Mouse (Mus musculus): ENCODE results near the gene Trpm5. TPM values are rescaled to one million over a fixed set of nuclear protein-coding genes. Genes with fewer than 3 reads are reported as not detected.

Trpm5 gene
- polyA plus RNA-seq, 1 experiment from 2014 or later: 0.72 TPM

DNA sequence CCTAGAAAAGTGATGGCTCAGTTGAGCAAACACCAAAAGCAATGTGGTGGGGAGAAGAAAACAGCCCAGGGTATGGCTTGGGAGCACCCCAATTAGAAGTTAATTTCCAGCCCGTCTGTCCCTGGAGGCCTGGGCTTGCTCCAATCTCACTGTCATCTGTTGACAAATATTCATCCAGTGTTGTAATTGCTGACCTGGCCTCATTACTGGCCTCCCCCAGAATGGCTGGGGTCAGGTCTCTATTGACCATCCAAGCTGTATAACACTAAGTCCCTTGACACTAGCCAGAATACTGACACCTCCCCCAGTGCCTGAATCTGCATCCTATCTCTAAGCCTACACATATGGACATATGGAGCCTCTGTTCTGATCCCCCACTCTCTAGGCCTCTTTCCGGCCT is 17.1 kb downstream of the Trpm5 start:
- no peak for DNase-seq (ENCODE audit: low spot score)
- H3K36me3 ChIP-seq (ENCODE audit: insufficient read depth, low read length): no peaks in the 10 kb centered on the region
- H3K27ac ChIP-seq (ENCODE audit: low read length): no peak overlapping the region
- 75% methylated on average over 2 of the region's 2 CpGs for WGBS
- no peak overlapping the region for H3K9ac ChIP-seq (replicated peaks; ENCODE audit: low read depth)
- TF ChIP-seq CTCF (IDR thresholded peaks at IDR 0.05) (no peak), EP300 (IDR thresholded peaks at IDR 0.05) (no peak)
- H3K4me1 ChIP-seq (ENCODE audit: insufficient read depth, low read depth, low read length): no peaks in the 10 kb centered on the region
- no peaks in the 10 kb centered on the region for H3K27me3 ChIP-seq (replicated peaks; ENCODE audit: insufficient read depth, low read length)
- H3K9me3 ChIP-seq (ENCODE audit: low read length): no peaks in the 10 kb centered on the region
- no peak for ATAC-seq
- H3K4me3 ChIP-seq (ENCODE audit: low read depth, low read length): no peak overlapping the region
- H3K4me2 ChIP-seq (replicated peaks; ENCODE audit: low read depth, low read length): no peak overlapping the region

DNA sequence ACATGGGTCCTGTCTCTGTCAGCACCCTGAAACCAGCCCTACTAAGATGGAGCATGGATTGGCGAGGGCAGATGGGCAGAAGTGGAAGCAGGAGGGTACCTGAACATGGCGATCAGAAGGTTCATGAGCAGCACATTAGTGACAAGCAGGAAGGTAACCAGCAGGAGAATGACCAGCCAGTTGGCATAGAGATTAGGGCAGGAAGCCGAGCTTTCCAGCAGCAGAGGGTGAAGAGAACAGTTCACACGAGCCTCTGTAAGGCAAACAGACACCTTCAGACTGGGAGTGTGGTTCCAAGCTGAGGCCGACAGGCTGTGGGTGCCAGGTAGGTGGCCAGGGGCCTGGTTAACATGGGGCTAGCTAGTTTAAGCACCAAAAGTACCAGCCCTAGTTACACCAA is 19.0 kb downstream of the Trpm5 start:
- Histone ChIP-seq H3K9me3 (ENCODE audit: low read length) (no peaks in the 10 kb centered on the region), H3K4me3 (ENCODE audit: low read depth, low read length) (no peak overlapping the region), H3K4me1 (ENCODE audit: insufficient read depth, low read depth, low read length) (peaks cover 3% of the 10 kb centered on the region; the same call in 1 of the 2 replicates), H3K27ac (ENCODE audit: low read length) (no peak overlapping the region), H3K36me3 (ENCODE audit: insufficient read depth, low read length) (no peaks in the 10 kb centered on the region), H3K9ac (replicated peaks; ENCODE audit: low read depth) (no peak overlapping the region), H3K27me3 (replicated peaks; ENCODE audit: insufficient read depth, low read length) (no peaks in the 10 kb centered on the region), H3K4me2 (replicated peaks; ENCODE audit: low read depth, low read length) (no peak overlapping the region)
- no peak for DNase-seq (ENCODE audit: low spot score)
- 60% methylated on average over 5 of the region's 5 CpGs for WGBS
- no peak for TF ChIP-seq CTCF (IDR thresholded peaks at IDR 0.05)
- no peak for ATAC-seq

- H3K36me3 ChIP-seq (ENCODE audit: insufficient read depth, low read length): 0 out of 2 replicates have a peak, but pooled peaks cover under 1% of the 10 kb centered on the region
- H3K27ac ChIP-seq (ENCODE audit: low read length): no peak overlapping the region
- no peak overlapping the region for H3K9ac ChIP-seq (replicated peaks; ENCODE audit: low read depth)
- no peaks in the 10 kb centered on the region for H3K27me3 ChIP-seq (replicated peaks; ENCODE audit: insufficient read depth, low read length)
- no peak for ATAC-seq
- no peaks in the 10 kb centered on the region for H3K9me3 ChIP-seq (ENCODE audit: low read length)
- DNase-seq (ENCODE audit: low spot score): peak; percentile 58
- WGBS: 67% methylated on average over 1 of the region's 1 CpGs
- no peak overlapping the region for H3K4me3 ChIP-seq (ENCODE audit: low read depth, low read length)
- H3K4me1 ChIP-seq (ENCODE audit: insufficient read depth, low read depth, low read length): peaks cover 16% of the 10 kb centered on the region; the same call in 1 of the 2 replicates
- TF ChIP-seq CTCF (IDR thresholded peaks at IDR 0.05): peak; percentile 79
- TF ChIP-seq EP300 (IDR thresholded peaks at IDR 0.05): no peak
- no peak overlapping the region for H3K4me2 ChIP-seq (replicated peaks; ENCODE audit: low read depth, low read length)
These were observed 21.4 kb downstream of the Trpm5 start for GRCm38 (mm10) chr7:143073086-143073485.

DNA sequence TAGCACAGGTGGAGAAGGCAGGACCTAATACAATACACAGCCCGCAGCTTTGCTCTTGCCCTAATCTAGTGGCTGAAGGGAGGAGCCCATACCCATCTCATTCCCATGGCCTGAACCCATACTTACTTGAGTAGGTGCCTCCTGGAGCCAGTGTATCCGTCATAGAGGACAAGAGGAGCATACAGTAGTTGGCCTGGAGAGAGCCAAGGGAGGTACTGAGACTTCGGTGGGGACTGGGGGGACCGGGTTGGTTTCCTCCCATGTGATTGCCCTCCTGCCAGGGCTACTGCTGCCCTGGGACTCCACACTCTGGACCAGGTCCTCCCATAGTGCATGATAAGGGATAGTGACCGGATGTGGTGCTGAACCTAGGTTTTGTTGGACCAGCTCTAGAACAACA is 21.8 kb downstream of the Trpm5 start:
- Histone ChIP-seq H3K27ac (ENCODE audit: low read length) (no peak overlapping the region), H3K4me1 (ENCODE audit: insufficient read depth, low read depth, low read length) (peaks cover 16% of the 10 kb centered on the region; the same call in 1 of the 2 replicates), H3K9ac (replicated peaks; ENCODE audit: low read depth) (no peak overlapping the region), H3K4me2 (replicated peaks; ENCODE audit: low read depth, low read length) (no peak overlapping the region), H3K27me3 (replicated peaks; ENCODE audit: insufficient read depth, low read length) (no peaks in the 10 kb centered on the region), H3K9me3 (ENCODE audit: low read length) (no peaks in the 10 kb centered on the region), H3K4me3 (ENCODE audit: low read depth, low read length) (no peak overlapping the region), H3K36me3 (ENCODE audit: insufficient read depth, low read length) (0 out of 2 replicates have a peak, but pooled peaks cover 5% of the 10 kb centered on the region)
- TF ChIP-seq CTCF (IDR thresholded peaks at IDR 0.05) (no peak), EP300 (IDR thresholded peaks at IDR 0.05) (no peak)
- ATAC-seq (no peak), DNase-seq (ENCODE audit: low spot score) (no peak)
- 86% methylated on average over 5 of the region's 5 CpGs for WGBS

DNA sequence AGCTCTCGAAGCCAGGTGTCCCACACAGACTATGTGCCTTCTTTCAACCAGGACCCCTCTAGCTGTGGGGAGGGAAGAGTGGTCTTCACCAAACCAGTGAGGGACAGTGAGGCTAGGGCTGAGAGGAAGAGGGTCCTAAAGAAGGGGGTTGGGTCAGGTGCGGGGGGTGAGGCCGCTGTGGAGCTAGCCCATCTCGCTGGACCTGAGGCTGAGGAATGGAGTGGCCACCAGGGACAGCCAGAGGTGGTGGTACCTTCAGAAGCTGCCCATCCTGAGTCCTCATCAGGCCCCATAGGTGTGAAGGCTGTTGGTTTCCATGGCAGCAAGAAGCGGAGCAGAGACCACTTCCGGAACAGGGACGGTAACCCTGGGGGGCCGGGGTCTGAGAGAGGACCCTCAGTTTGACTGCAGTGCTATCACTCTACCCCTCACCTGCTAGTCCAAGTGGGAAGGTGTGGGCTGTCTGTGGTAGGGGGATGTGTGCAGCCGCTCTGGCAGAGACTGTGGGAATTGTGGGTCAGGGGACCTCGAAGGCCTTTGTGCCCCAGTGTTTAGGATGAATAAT is 23.9 kb downstream of the Trpm5 start:
- Histone ChIP-seq H3K9me3 (ENCODE audit: low read length) (no peaks in the 10 kb centered on the region), H3K4me2 (replicated peaks; ENCODE audit: low read depth, low read length) (peak overlapping the region; percentile 85; the same call in 1 of the 2 replicates), H3K27ac (ENCODE audit: low read length) (no peak overlapping the region), H3K4me3 (ENCODE audit: low read depth, low read length) (peak overlapping the region; percentile 69), H3K4me1 (ENCODE audit: insufficient read depth, low read depth, low read length) (peaks cover 16% of the 10 kb centered on the region; the same call in 1 of the 2 replicates), H3K9ac (replicated peaks; ENCODE audit: low read depth) (peak overlapping the region; percentile 83), H3K36me3 (ENCODE audit: insufficient read depth, low read length) (peaks cover 23% of the 10 kb centered on the region), H3K27me3 (replicated peaks; ENCODE audit: insufficient read depth, low read length) (no peaks in the 10 kb centered on the region)
- TF ChIP-seq EP300 (IDR thresholded peaks at IDR 0.05) (no peak), CTCF (IDR thresholded peaks at IDR 0.05) (no peak)
- DNase-seq (ENCODE audit: low spot score): no peak
- no peak for ATAC-seq
- 84% methylated on average over 10 of the region's 10 CpGs for WGBS

GRCm38 (mm10) chr7:143069751-143070400 is 24.6 kb downstream of the Trpm5 start:
- no peak for TF ChIP-seq CTCF (IDR thresholded peaks at IDR 0.05)
- no peak for TF ChIP-seq EP300 (IDR thresholded peaks at IDR 0.05)
- Histone ChIP-seq H3K4me2 (replicated peaks; ENCODE audit: low read depth, low read length) (peak overlapping the region; percentile 85), H3K9ac (replicated peaks; ENCODE audit: low read depth) (peak overlapping the region; percentile 83), H3K9me3 (ENCODE audit: low read length) (no peaks in the 10 kb centered on the region), H3K4me1 (ENCODE audit: insufficient read depth, low read depth, low read length) (peaks cover 16% of the 10 kb centered on the region; the same call in 1 of the 2 replicates), H3K4me3 (ENCODE audit: low read depth, low read length) (peak overlapping the region; percentile 69), H3K36me3 (ENCODE audit: insufficient read depth, low read length) (peaks cover 29% of the 10 kb centered on the region), H3K27ac (ENCODE audit: low read length) (peak overlapping the region; percentile 90), H3K27me3 (replicated peaks; ENCODE audit: insufficient read depth, low read length) (no peaks in the 10 kb centered on the region)
- ATAC-seq (peak; percentile 0; the same call in 1 of the 2 replicates), DNase-seq (ENCODE audit: low spot score) (peak; percentile 47)
- 7% methylated on average over 30 of the region's 30 CpGs for WGBS
